Mouse (Mus musculus) liver, embryonic 12.5 days (tissue): ENCODE measurements around the gene Pdzd2. TPM values are rescaled to one million over a fixed set of nuclear protein-coding genes. Genes with fewer than 3 reads are reported as not detected.
"Not testable (repeated sequence)": the region's sequence is repeated elsewhere in the genome, so short reads cannot be mapped to it uniquely, and the experiment has no call there.

Experiments used
- ATAC-seq: fragments of 200-750 bp; cut with Nextera tagmentation; 2 replicates; pipeline ENCODE4 v1.8.0; 2017; ENCODE audit warnings: moderate number of reproducible peaks, mild to moderate bottlenecking, moderate library complexity
- H3K27ac ChIP-seq: fragments of 300-500 bp; sonication (generic); 2 replicates; pipeline ENCODE4 v1.5.1; 2016; ENCODE audit warnings: mild to moderate bottlenecking
- H3K27me3 ChIP-seq: fragments of 300-500 bp; sonication (generic); replicated peaks from 2 replicates; pipeline ENCODE4 v1.6.1; 2016; ENCODE audit warnings: mild to moderate bottlenecking, moderate library complexity
- H3K36me3 ChIP-seq: fragments of 300-500 bp; sonication (generic); 2 replicates; pipeline ENCODE4 v1.6.1; 2016; ENCODE audit warnings: mild to moderate bottlenecking, moderate library complexity
- H3K4me1 ChIP-seq: fragments of 300-500 bp; sonication (generic); 2 replicates; pipeline ENCODE4 v1.6.1; 2016
- H3K4me2 ChIP-seq: fragments of 300-500 bp; sonication (generic); 2 replicates; pipeline ENCODE4 v1.6.1; 2016; ENCODE audit warnings: mild to moderate bottlenecking, moderate library complexity
- H3K4me3 ChIP-seq: fragments of 300-500 bp; sonication (generic); 2 replicates; pipeline ENCODE4 v1.5.1; 2016; ENCODE audit warnings: mild to moderate bottlenecking, moderate library complexity
- H3K9ac ChIP-seq: fragments of 300-500 bp; sonication (generic); 2 replicates; pipeline ENCODE4 v1.6.1; 2016; ENCODE audit warnings: mild to moderate bottlenecking, moderate library complexity
- H3K9me3 ChIP-seq: fragments of 300-500 bp; sonication (generic); replicated peaks from 2 replicates; pipeline ENCODE4 v1.6.1; 2016; ENCODE audit warnings: mild to moderate bottlenecking, moderate library complexity
- WGBS: fragments of 180-500 bp; shearing (Covaris S2); methylation state at CpG from one replicate; pipeline ENCODE4 v1.1.7; 2016; ENCODE audit not compliant: insufficient replicate concordance; 5-methylcytosine and 5-hydroxymethylcytosine counted together
- polyA plus RNA-seq: library from polyadenylated mRNA; unstranded; fragments of >200 nt; fragmentation: Nextera tagmentation; extraction: Ambion mirVana; gene quantifications from 2 replicates; pipeline ENCODE4 v1.2.1, GENCODE M21; 2016

Pdzd2 gene
- polyA plus RNA-seq, 1 experiment from 2014 or later: 4.8 TPM

- no peak overlapping the region for H3K4me2 ChIP-seq
- H3K27ac ChIP-seq: no peak overlapping the region
- peaks cover 4% of the 10 kb centered on the region; the same call in 1 of the 2 replicates for H3K27me3 ChIP-seq
- peaks cover 29% of the 10 kb centered on the region for H3K4me1 ChIP-seq
- WGBS: 59% methylated on average over 14 of the region's 14 CpGs
- no peak overlapping the region for H3K9ac ChIP-seq
- H3K36me3 ChIP-seq: no peaks in the 10 kb centered on the region
- H3K4me3 ChIP-seq: no peak overlapping the region
- no peak for ATAC-seq
- H3K9me3 ChIP-seq: no peaks in the 10 kb centered on the region
These were observed 366.2 kb downstream of the Pdzd2 start for GRCm38 (mm10) chr15:12373496-12373895.

GRCm38 (mm10) chr15:12371183-12371582, 368.5 kb downstream of the Pdzd2 start:
- Histone ChIP-seq H3K4me2 (no peak overlapping the region), H3K9ac (no peak overlapping the region), H3K27me3 (peaks cover 4% of the 10 kb centered on the region; the same call in 1 of the 2 replicates), H3K9me3 (no peaks in the 10 kb centered on the region), H3K27ac (no peak overlapping the region), H3K4me3 (no peak overlapping the region), H3K4me1 (peaks cover 42% of the 10 kb centered on the region), H3K36me3 (no peaks in the 10 kb centered on the region)
- 7% methylated on average over 8 of the region's 8 CpGs for WGBS
- ATAC-seq: no peak

- Histone ChIP-seq H3K9me3 (no peaks in the 10 kb centered on the region), H3K27me3 (peaks cover 4% of the 10 kb centered on the region; the same call in 1 of the 2 replicates), H3K27ac (no peak overlapping the region), H3K36me3 (no peaks in the 10 kb centered on the region), H3K4me1 (peaks cover 42% of the 10 kb centered on the region), H3K4me2 (no peak overlapping the region), H3K4me3 (no peak overlapping the region), H3K9ac (no peak overlapping the region)
- no peak for ATAC-seq
- 87% methylated on average over 3 of the region's 3 CpGs for WGBS
These were observed 369.6 kb downstream of the Pdzd2 start for GRCm38 (mm10) chr15:12370096-12370495.

- ATAC-seq: no peak
- Histone ChIP-seq H3K4me1 (peaks cover 39% of the 10 kb centered on the region), H3K9me3 (no peaks in the 10 kb centered on the region), H3K4me3 (no peak overlapping the region), H3K36me3 (no peaks in the 10 kb centered on the region), H3K27me3 (peaks cover under 1% of the 10 kb centered on the region; the same call in 1 of the 2 replicates), H3K27ac (no peak overlapping the region), H3K9ac (no peak overlapping the region), H3K4me2 (no peak overlapping the region)
- WGBS: 63% methylated on average over 4 of the region's 4 CpGs
These were observed 370.9 kb downstream of the Pdzd2 start for GRCm38 (mm10) chr15:12368850-12369249.

- no peak overlapping the region for H3K9ac ChIP-seq
- H3K4me2 ChIP-seq: peak overlapping the region; percentile 68
- no peaks in the 10 kb centered on the region for H3K36me3 ChIP-seq
- no peak for ATAC-seq
- no peaks in the 10 kb centered on the region; the same call in 1 of the 2 replicates for H3K27me3 ChIP-seq
- 77% methylated on average over 11 of the region's 11 CpGs for WGBS
- H3K9me3 ChIP-seq: no peaks in the 10 kb centered on the region
- peak overlapping the region; percentile 85 for H3K27ac ChIP-seq
- H3K4me1 ChIP-seq: peaks cover 39% of the 10 kb centered on the region
- no peak overlapping the region for H3K4me3 ChIP-seq
These were observed 371.4 kb downstream of the Pdzd2 start for GRCm38 (mm10) chr15:12368357-12368756.

GRCm38 (mm10) chr15:12367306-12368080, 372.2 kb downstream of the Pdzd2 start:
- WGBS: 11% methylated on average over 13 of the region's 13 CpGs
- peaks cover 39% of the 10 kb centered on the region for H3K4me1 ChIP-seq
- H3K4me3 ChIP-seq: peak overlapping the region; percentile 33
- peak overlapping the region; percentile 40; the same call in 1 of the 2 replicates for H3K9ac ChIP-seq
- H3K4me2 ChIP-seq: peak overlapping the region; percentile 68
- no peaks in the 10 kb centered on the region for H3K9me3 ChIP-seq
- no peaks in the 10 kb centered on the region for H3K36me3 ChIP-seq
- H3K27me3 ChIP-seq: no peaks in the 10 kb centered on the region
- peak overlapping the region; percentile 85 for H3K27ac ChIP-seq
- ATAC-seq: peak; percentile 89

GRCm38 (mm10) chr15:12366580-12367305, 373.0 kb downstream of the Pdzd2 start:
- H3K36me3 ChIP-seq, H3K9me3 ChIP-seq, ATAC-seq, H3K27me3 ChIP-seq: not testable (repeated sequence)
- peak overlapping the region; percentile 85 for H3K27ac ChIP-seq
- H3K4me1 ChIP-seq: peaks cover 39% of the 10 kb centered on the region
- peak overlapping the region; percentile 33 for H3K4me3 ChIP-seq
- 64% methylated on average over 11 of the region's 11 CpGs for WGBS
- peak overlapping the region; percentile 68 for H3K4me2 ChIP-seq
- peak overlapping the region; percentile 40; the same call in 1 of the 2 replicates for H3K9ac ChIP-seq

- Histone ChIP-seq H3K9me3 (no peaks in the 10 kb centered on the region), H3K9ac (no peak overlapping the region), H3K4me3 (no peak overlapping the region), H3K36me3 (peaks cover 7% of the 10 kb centered on the region; the same call in 1 of the 2 replicates), H3K4me2 (no peak overlapping the region), H3K27ac (peak overlapping the region; percentile 32), H3K27me3 (no peaks in the 10 kb centered on the region), H3K4me1 (peaks cover 34% of the 10 kb centered on the region)
- WGBS: 61% methylated on average over 3 of the region's 3 CpGs
- ATAC-seq: no peak
These were observed 373.7 kb downstream of the Pdzd2 start for GRCm38 (mm10) chr15:12366072-12366469.

- WGBS: 64% methylated on average over 15 of the region's 15 CpGs
- H3K27ac ChIP-seq: peak overlapping the region; percentile 32
These were observed 374.2 kb downstream of the Pdzd2 start for GRCm38 (mm10) chr15:12365416-12366071.

GRCm38 (mm10) chr15:12364096-12364495, 375.6 kb downstream of the Pdzd2 start:
- peaks cover 34% of the 10 kb centered on the region for H3K4me1 ChIP-seq
- ATAC-seq: no peak
- no peak overlapping the region for H3K27ac ChIP-seq
- WGBS: 72% methylated on average over 4 of the region's 4 CpGs
- no peaks in the 10 kb centered on the region for H3K9me3 ChIP-seq
- H3K4me3 ChIP-seq: no peak overlapping the region
- H3K4me2 ChIP-seq: no peak overlapping the region
- H3K36me3 ChIP-seq: peaks cover 15% of the 10 kb centered on the region; the same call in 1 of the 2 replicates
- H3K27me3 ChIP-seq: no peaks in the 10 kb centered on the region
- no peak overlapping the region for H3K9ac ChIP-seq

More at GRCm38 (mm10) chr15:12365416-12366071, 374.2 kb downstream of the Pdzd2 start:
- Histone ChIP-seq H3K4me3 (no peak overlapping the region), H3K4me1 (peaks cover 34% of the 10 kb centered on the region), H3K9ac (no peak overlapping the region), H3K27me3 (no peaks in the 10 kb centered on the region), H3K4me2 (no peak overlapping the region), H3K9me3 (no peaks in the 10 kb centered on the region), H3K36me3 (peaks cover 12% of the 10 kb centered on the region; the same call in 1 of the 2 replicates)
- no peak for ATAC-seq

- Histone ChIP-seq H3K4me3 (no peak overlapping the region), H3K27me3 (no peaks in the 10 kb centered on the region), H3K4me2 (no peak overlapping the region), H3K36me3 (peaks cover 23% of the 10 kb centered on the region; the same call in 1 of the 2 replicates), H3K9me3 (no peaks in the 10 kb centered on the region), H3K27ac (no peak overlapping the region), H3K4me1 (peaks cover 23% of the 10 kb centered on the region), H3K9ac (no peak overlapping the region)
- 79% methylated on average over 6 of the region's 6 CpGs for WGBS
- no peak for ATAC-seq
These were observed 377.1 kb downstream of the Pdzd2 start for GRCm38 (mm10) chr15:12362701-12363040.
